Mouse (Mus musculus) heart, embryonic 16.5 days (tissue): ENCODE data around the gene Ube2q2. TPM values are rescaled to one million over a fixed set of nuclear protein-coding genes. Genes with fewer than 3 reads are reported as not detected.

Experiments used
- ATAC-seq: fragments of 200-750 bp; cut with Nextera tagmentation; replicated peaks from 2 replicates; pipeline ENCODE4 v1.8.0; 2017; ENCODE audit warnings: moderate number of reproducible peaks; ENCODE audit not compliant: insufficient read depth, low FRiP score; ENCODE audit errors: extremely low read depth
- H3K27ac ChIP-seq: fragments of 300-500 bp; sonication (generic); 2 replicates; pipeline ENCODE4 v1.5.1; 2014; ENCODE audit warnings: mild to moderate bottlenecking, low read length, control low read depth, moderate library complexity
- H3K27me3 ChIP-seq: fragments of 300-500 bp; sonication (generic); 2 replicates; pipeline ENCODE4 v1.6.1; 2014; ENCODE audit warnings: low read length, mixed read lengths; ENCODE audit not compliant: control insufficient read depth, insufficient read depth
- H3K36me3 ChIP-seq: fragments of 300-500 bp; sonication (generic); 2 replicates; pipeline ENCODE4 v1.6.1; 2014; ENCODE audit not compliant: control insufficient read depth, insufficient read depth
- H3K4me1 ChIP-seq: fragments of 300-500 bp; sonication (generic); 2 replicates; pipeline ENCODE4 v1.6.1; 2014; ENCODE audit warnings: low read length, mixed read lengths; ENCODE audit not compliant: control insufficient read depth, insufficient read depth
- H3K4me2 ChIP-seq: fragments of 300-500 bp; sonication (generic); 2 replicates; pipeline ENCODE4 v1.6.1; 2014; ENCODE audit warnings: low read depth, mild to moderate bottlenecking, control low read depth, low read length
- H3K4me3 ChIP-seq: fragments of 300-500 bp; sonication (generic); 2 replicates; pipeline ENCODE4 v1.5.1; 2014; ENCODE audit warnings: mild to moderate bottlenecking, control low read depth, low read length
- H3K9ac ChIP-seq: fragments of 300-500 bp; sonication (generic); 2 replicates; pipeline ENCODE4 v1.6.1; 2014; ENCODE audit warnings: low read length, control low read depth
- H3K9me3 ChIP-seq: fragments of 300-500 bp; sonication (generic); replicated peaks from 2 replicates; pipeline ENCODE4 v1.6.1; 2016; ENCODE audit warnings: low read length; ENCODE audit not compliant: control insufficient read depth
- WGBS: fragments of 180-500 bp; shearing (Covaris S2); extraction: QIAGEN DNeasy Blood & Tissue Kit; methylation state at CpG from one replicate; pipeline ENCODE4 v1.1.7; 2014; 5-methylcytosine and 5-hydroxymethylcytosine counted together
- polyA plus RNA-seq: library from polyadenylated mRNA; unstranded; fragments of >200 nt; fragmentation: Nextera tagmentation; extraction: Ambion mirVana; gene quantifications from 2 replicates; pipeline ENCODE4 v1.2.1, GENCODE M21; 2015

The Ube2q2 gene
- polyA plus RNA-seq, 1 experiment from 2014 or later = 21.2 TPM

- H3K9ac ChIP-seq = no peak overlapping the region
- H3K4me3 ChIP-seq = no peak overlapping the region
- H3K9me3 ChIP-seq = no peaks in the 10 kb centered on the region
- H3K27ac ChIP-seq = no peak overlapping the region
- H3K27me3 ChIP-seq = no peaks in the 10 kb centered on the region
- no peaks in the 10 kb centered on the region for H3K4me1 ChIP-seq
- 49% methylated on average over 1 of the region's 1 CpGs for WGBS
- no peak for ATAC-seq
- no peak overlapping the region for H3K4me2 ChIP-seq
- H3K36me3 ChIP-seq = no peaks in the 10 kb centered on the region
These were observed 105.2 kb downstream of the Ube2q2 start for GRCm38 (mm10) chr9:55253849-55254248.

GRCm38 (mm10) chr9:55255056-55255455 is 106.4 kb downstream of the Ube2q2 start:
- H3K9ac ChIP-seq = no peak overlapping the region
- no peak overlapping the region for H3K4me3 ChIP-seq
- H3K4me1 ChIP-seq = no peaks in the 10 kb centered on the region
- WGBS = 80% methylated on average over 5 of the region's 5 CpGs
- no peak overlapping the region for H3K4me2 ChIP-seq
- no peaks in the 10 kb centered on the region for H3K36me3 ChIP-seq
- no peaks in the 10 kb centered on the region for H3K9me3 ChIP-seq
- ATAC-seq = no peak
- H3K27me3 ChIP-seq = no peaks in the 10 kb centered on the region
- H3K27ac ChIP-seq = no peak overlapping the region

GRCm38 (mm10) chr9:55255604-55256003 is 107.0 kb downstream of the Ube2q2 start:
- Histone ChIP-seq H3K4me1 (no peaks in the 10 kb centered on the region), H3K27ac (no peak overlapping the region), H3K27me3 (no peaks in the 10 kb centered on the region), H3K9me3 (no peaks in the 10 kb centered on the region), H3K4me2 (no peak overlapping the region), H3K36me3 (no peaks in the 10 kb centered on the region), H3K9ac (no peak overlapping the region), H3K4me3 (no peak overlapping the region)
- 57% methylated on average over 4 of the region's 4 CpGs for WGBS
- ATAC-seq = no peak

- Histone ChIP-seq H3K9me3 (no peaks in the 10 kb centered on the region), H3K27me3 (no peaks in the 10 kb centered on the region), H3K4me2 (no peak overlapping the region), H3K9ac (no peak overlapping the region), H3K27ac (no peak overlapping the region), H3K36me3 (no peaks in the 10 kb centered on the region), H3K4me1 (no peaks in the 10 kb centered on the region), H3K4me3 (no peak overlapping the region)
- no peak for ATAC-seq
- 79% methylated on average over 2 of the region's 2 CpGs for WGBS
These were observed 108.5 kb downstream of the Ube2q2 start for GRCm38 (mm10) chr9:55257105-55257504.

Other genes starting within 250 kb of the Ube2q2 start
- gene Hykk, start 231.6 kb upstream of the Ube2q2 start, polyA plus RNA-seq = 1.7 and 2.1 TPM in 2 replicates
- 214 and 239 TPM in 2 replicates for gene Psma4, start 198.1 kb upstream of the Ube2q2 start, polyA plus RNA-seq
- 0.83 and 0.87 TPM in 2 replicates for gene AY074887, start 197.9 kb upstream of the Ube2q2 start, polyA plus RNA-seq
- 0.09 TPM in 1 of 2 replicates, not detected in the other for gene Chrna5, start 168.0 kb upstream of the Ube2q2 start, polyA plus RNA-seq
- gene Chrna3, start 122.3 kb upstream of the Ube2q2 start, polyA plus RNA-seq = 0.20 and 0.26 TPM in 2 replicates
- gene Chrnb4, start 100.1 kb upstream of the Ube2q2 start, polyA plus RNA-seq = 0.11 and 0.29 TPM in 2 replicates
- gene Fbxo22, start 60.1 kb downstream of the Ube2q2 start, polyA plus RNA-seq = 55.3 and 56.7 TPM in 2 replicates
- 1.1 and 1.2 TPM in 2 replicates for gene Nrg4, start 178.0 kb downstream of the Ube2q2 start, polyA plus RNA-seq
- 0.14 and 0.18 TPM in 2 replicates for gene Tmem266, start 178.1 kb downstream of the Ube2q2 start, polyA plus RNA-seq